Mouse (Mus musculus) midbrain, embryonic 15.5 days (tissue): ENCODE measurements at regions not wholly inside any gene's neighbourhood (a gene's known extent, or its start where the extent isn't known, plus 50 kb on each side); places are given as distances from the start of the nearest gene placed in this dataset.

Source experiments
- ATAC-seq: fragments of 200-750 bp; cut with Nextera tagmentation; replicated peaks from 2 replicates; pipeline ENCODE4 v1.8.0; 2017; ENCODE audit warnings: moderate TSS enrichment
- H3K27ac ChIP-seq: fragments of 300-500 bp; sonication (generic); 2 replicates; pipeline ENCODE4 v1.5.1; 2015; ENCODE audit warnings: mild to moderate bottlenecking, inconsistent platforms
- H3K27me3 ChIP-seq: fragments of 300-500 bp; sonication (generic); replicated peaks from 2 replicates; pipeline ENCODE4 v1.6.1; 2015; ENCODE audit warnings: inconsistent platforms
- H3K36me3 ChIP-seq: fragments of 300-500 bp; sonication (generic); replicated peaks from 2 replicates; pipeline ENCODE4 v1.6.1; 2015; ENCODE audit warnings: inconsistent platforms
- H3K4me1 ChIP-seq: fragments of 300-500 bp; sonication (generic); 2 replicates; pipeline ENCODE4 v1.6.1; 2015; ENCODE audit warnings: inconsistent platforms
- H3K4me2 ChIP-seq: fragments of 300-500 bp; sonication (generic); 2 replicates; pipeline ENCODE4 v1.6.1; 2015; ENCODE audit warnings: inconsistent platforms, mild to moderate bottlenecking, moderate library complexity
- H3K4me3 ChIP-seq: fragments of 300-500 bp; sonication (generic); 2 replicates; pipeline ENCODE4 v1.5.1; 2015; ENCODE audit warnings: mild to moderate bottlenecking, inconsistent platforms
- H3K9ac ChIP-seq: fragments of 300-500 bp; sonication (generic); 2 replicates; pipeline ENCODE4 v1.6.1; 2015; ENCODE audit warnings: mild to moderate bottlenecking, inconsistent platforms
- H3K9me3 ChIP-seq: fragments of 300-500 bp; sonication (generic); 2 replicates; pipeline ENCODE4 v1.6.1; 2016; ENCODE audit warnings: inconsistent platforms
- WGBS: fragments of 180-500 bp; shearing (Covaris S2); methylation state at CpG from one replicate; pipeline ENCODE4 v1.1.7; 2015; ENCODE audit warnings: mixed read lengths; 5-methylcytosine and 5-hydroxymethylcytosine counted together

GRCm38 (mm10) chr13:84680971-84681370 is 458.9 kb downstream of the Tmem161b start:
- Histone ChIP-seq H3K4me1 (no peaks in the 10 kb centered on the region), H3K4me3 (no peak overlapping the region), H3K36me3 (no peaks in the 10 kb centered on the region), H3K9ac (no peak overlapping the region), H3K4me2 (no peak overlapping the region), H3K9me3 (no peaks in the 10 kb centered on the region), H3K27me3 (no peaks in the 10 kb centered on the region), H3K27ac (no peak overlapping the region)
- no peak for ATAC-seq
- 54% methylated on average over 2 of the region's 2 CpGs for WGBS

GRCm38 (mm10) chr13:84685930-84686329 is 463.8 kb downstream of the Tmem161b start:
- 76% methylated on average over 2 of the region's 2 CpGs for WGBS
- H3K4me2 ChIP-seq = no peak overlapping the region

GRCm38 (mm10) chr13:84693462-84693861 is 471.4 kb downstream of the Tmem161b start:
- no peak for ATAC-seq
- Histone ChIP-seq H3K9ac (no peak overlapping the region), H3K36me3 (no peaks in the 10 kb centered on the region), H3K27ac (no peak overlapping the region), H3K27me3 (no peaks in the 10 kb centered on the region), H3K4me1 (no peaks in the 10 kb centered on the region), H3K4me2 (no peak overlapping the region), H3K4me3 (no peak overlapping the region), H3K9me3 (no peaks in the 10 kb centered on the region)
- 93% methylated on average over 2 of the region's 2 CpGs for WGBS

More at GRCm38 (mm10) chr13:84685930-84686329, 463.8 kb downstream of the Tmem161b start:
- Histone ChIP-seq H3K4me1 (no peaks in the 10 kb centered on the region), H3K27ac (no peak overlapping the region), H3K27me3 (no peaks in the 10 kb centered on the region), H3K9ac (no peak overlapping the region), H3K9me3 (no peaks in the 10 kb centered on the region), H3K4me3 (no peak overlapping the region), H3K36me3 (no peaks in the 10 kb centered on the region)
- no peak for ATAC-seq

- no peak for ATAC-seq
- no peak overlapping the region for H3K9ac ChIP-seq
- no peaks in the 10 kb centered on the region for H3K27me3 ChIP-seq
- no peak overlapping the region for H3K4me2 ChIP-seq
- H3K4me3 ChIP-seq = no peak overlapping the region
- H3K36me3 ChIP-seq = no peaks in the 10 kb centered on the region
- H3K4me1 ChIP-seq = no peaks in the 10 kb centered on the region
- H3K27ac ChIP-seq = no peak overlapping the region
- 68% methylated on average over 3 of the region's 3 CpGs for WGBS
- no peaks in the 10 kb centered on the region for H3K9me3 ChIP-seq
These were observed 476.5 kb downstream of the Tmem161b start for GRCm38 (mm10) chr13:84698472-84699080.

- Histone ChIP-seq H3K4me3 (no peak overlapping the region), H3K9me3 (no peaks in the 10 kb centered on the region), H3K27me3 (no peaks in the 10 kb centered on the region), H3K9ac (no peak overlapping the region), H3K27ac (no peak overlapping the region), H3K36me3 (no peaks in the 10 kb centered on the region), H3K4me1 (no peaks in the 10 kb centered on the region), H3K4me2 (no peak overlapping the region)
- ATAC-seq = no peak
- 89% methylated on average over 4 of the region's 4 CpGs for WGBS
These were observed 448.0 kb upstream of the Ccnh start for GRCm38 (mm10) chr13:84741231-84741630.

GRCm38 (mm10) chr13:84748331-84748730 is 440.9 kb upstream of the Ccnh start:
- Histone ChIP-seq H3K27ac (no peak overlapping the region), H3K36me3 (no peaks in the 10 kb centered on the region), H3K9ac (no peak overlapping the region), H3K9me3 (no peaks in the 10 kb centered on the region), H3K4me1 (no peaks in the 10 kb centered on the region), H3K27me3 (no peaks in the 10 kb centered on the region), H3K4me3 (no peak overlapping the region), H3K4me2 (no peak overlapping the region)
- ATAC-seq = no peak
- WGBS = 94% methylated on average over 2 of the region's 2 CpGs

- Histone ChIP-seq H3K9me3 (no peaks in the 10 kb centered on the region), H3K36me3 (no peaks in the 10 kb centered on the region), H3K27me3 (no peaks in the 10 kb centered on the region), H3K4me1 (no peaks in the 10 kb centered on the region), H3K27ac (no peak overlapping the region), H3K4me2 (no peak overlapping the region), H3K4me3 (no peak overlapping the region), H3K9ac (no peak overlapping the region)
- whole genome bisulfite sequencing = 88% methylated on average over 1 of the region's 1 CpGs
- ATAC-seq = no peak
These were observed 440.0 kb upstream of the Ccnh start for GRCm38 (mm10) chr13:84749214-84749613.

GRCm38 (mm10) chr13:84750136-84750535 is 439.1 kb upstream of the Ccnh start:
- no peaks in the 10 kb centered on the region for H3K36me3 ChIP-seq
- no peak overlapping the region for H3K4me2 ChIP-seq
- ATAC-seq = no peak
- H3K4me1 ChIP-seq = no peaks in the 10 kb centered on the region
- H3K27me3 ChIP-seq = no peaks in the 10 kb centered on the region
- H3K27ac ChIP-seq = no peak overlapping the region
- WGBS = 95% methylated on average over 2 of the region's 2 CpGs
- no peak overlapping the region for H3K9ac ChIP-seq
- H3K4me3 ChIP-seq = no peak overlapping the region
- no peaks in the 10 kb centered on the region for H3K9me3 ChIP-seq

GRCm38 (mm10) chr13:84751576-84752490 is 437.4 kb upstream of the Ccnh start:
- Histone ChIP-seq H3K4me2 (no peak overlapping the region), H3K36me3 (no peaks in the 10 kb centered on the region), H3K4me3 (no peak overlapping the region), H3K9ac (no peak overlapping the region), H3K27me3 (no peaks in the 10 kb centered on the region), H3K9me3 (no peaks in the 10 kb centered on the region), H3K27ac (no peak overlapping the region), H3K4me1 (no peaks in the 10 kb centered on the region)
- ATAC-seq = no peak
- WGBS = 63% methylated on average over 2 of the region's 2 CpGs

- Histone ChIP-seq H3K4me1 (no peaks in the 10 kb centered on the region), H3K27me3 (no peaks in the 10 kb centered on the region), H3K4me3 (no peak overlapping the region), H3K4me2 (no peak overlapping the region), H3K36me3 (no peaks in the 10 kb centered on the region), H3K9ac (no peak overlapping the region), H3K9me3 (no peaks in the 10 kb centered on the region), H3K27ac (no peak overlapping the region)
- WGBS = 65% methylated on average over 4 of the region's 4 CpGs
- ATAC-seq = no peak
These were observed 436.8 kb upstream of the Ccnh start for GRCm38 (mm10) chr13:84752491-84752820.

GRCm38 (mm10) chr13:84753751-84754500 is 435.3 kb upstream of the Ccnh start:
- Histone ChIP-seq H3K4me3 (no peak overlapping the region), H3K36me3 (no peaks in the 10 kb centered on the region), H3K4me2 (no peak overlapping the region), H3K27ac (no peak overlapping the region), H3K4me1 (peaks cover 8% of the 10 kb centered on the region), H3K9ac (no peak overlapping the region), H3K27me3 (no peaks in the 10 kb centered on the region), H3K9me3 (no peaks in the 10 kb centered on the region)
- 60% methylated on average over 4 of the region's 4 CpGs for WGBS
- ATAC-seq = no peak

- Histone ChIP-seq H3K4me2 (no peak overlapping the region), H3K4me3 (no peak overlapping the region), H3K36me3 (no peaks in the 10 kb centered on the region), H3K27me3 (no peaks in the 10 kb centered on the region), H3K27ac (no peak overlapping the region), H3K9ac (no peak overlapping the region), H3K4me1 (peaks cover 8% of the 10 kb centered on the region), H3K9me3 (no peaks in the 10 kb centered on the region)
- ATAC-seq = no peak
- WGBS = 75% methylated on average over 8 of the region's 8 CpGs
These were observed 434.1 kb upstream of the Ccnh start for GRCm38 (mm10) chr13:84754821-84755725.
